Mouse (Mus musculus) heart, adult 2 months (tissue): ENCODE measurements around the gene Il1rl2.

Source experiments
- CTCF ChIP-seq: fragments of 200-600 bp; IDR thresholded peaks from 2 replicates; pipeline ENCODE4 v1.8.1; 2022; ENCODE audit warnings: antibody characterized with exemption, mild to moderate bottlenecking, moderate library complexity
- EP300 ChIP-seq: fragments of 200-500 bp; IDR thresholded peaks from 2 replicates; pipeline ENCODE4 v1.6.1; 2011; ENCODE audit warnings: low read depth, low read length, control low read depth; ENCODE audit not compliant: insufficient read depth
- POLR2A ChIP-seq: fragments of 200-500 bp; IDR thresholded peaks from 2 replicates; pipeline ENCODE4 v1.6.1; 2011; ENCODE audit warnings: mild to moderate bottlenecking, low read depth, low read length, control low read depth; ENCODE audit not compliant: insufficient read depth

- TF ChIP-seq EP300 (no peak), POLR2A (no peak), CTCF (no peak)
These were observed 12.8 kb upstream of the Il1rl2 start for GRCm38 (mm10) chr1:40311625-40312024.
